Mouse (Mus musculus) heart, postnatal 4 days (tissue): ENCODE measurements around the gene Exoc3l2. TPM values are rescaled to one million over a fixed set of nuclear protein-coding genes. Genes with fewer than 3 reads are reported as not detected.

Source experiments
- DNase-seq: peaks from one replicate; pipeline ENCODE4 v3.0.0; 2021
- total RNA-seq, 2 experiments: library from RNA; stranded (reverse); gene quantifications; 2 replicates each; pipeline ENCODE4 v1.2.3; 2021

Exoc3l2 gene
- total RNA-seq, result 1 to 10 TPM in 1 of 2 experiments, under 1 TPM in 1; 0.93 to 1.1 TPM

GRCm38 (mm10) chr7:19462884-19463381 is at the start of gene Exoc3l2:
Gene Exoc3l2 (plus strand): TSS chr7:19463331.
- no peak for DNase-seq

GRCm38 (mm10) chr7:19413525-19413924 is 49.6 kb upstream of the Exoc3l2 start:
- DNase-seq, result no peak

- no peak for DNase-seq
Observed at GRCm38 (mm10) chr7:19416590-19416989, 46.5 kb upstream of the Exoc3l2 start.

- no peak for DNase-seq
Observed at GRCm38 (mm10) chr7:19420121-19420520, 43.0 kb upstream of the Exoc3l2 start.

- peak; percentile 90 for DNase-seq
Observed at GRCm38 (mm10) chr7:19420821-19421636, 42.1 kb upstream of the Exoc3l2 start.

GRCm38 (mm10) chr7:19423083-19423482 is 40.0 kb upstream of the Exoc3l2 start:
- no peak for DNase-seq

- no peak for DNase-seq
Observed at GRCm38 (mm10) chr7:19424051-19424450, 39.1 kb upstream of the Exoc3l2 start.

- DNase-seq, result no peak
Observed at GRCm38 (mm10) chr7:19426349-19426748, 36.8 kb upstream of the Exoc3l2 start.

GRCm38 (mm10) chr7:19426888-19427287 is 36.2 kb upstream of the Exoc3l2 start:
- DNase-seq, result no peak

GRCm38 (mm10) chr7:19427999-19428650 is 35.0 kb upstream of the Exoc3l2 start:
- DNase-seq, result no peak

- no peak for DNase-seq
Observed at GRCm38 (mm10) chr7:19429726-19430125, 33.4 kb upstream of the Exoc3l2 start.

- DNase-seq, result no peak
Observed at GRCm38 (mm10) chr7:19430402-19430801, 32.7 kb upstream of the Exoc3l2 start.

- no peak for DNase-seq
Observed at GRCm38 (mm10) chr7:19432475-19432874, 30.7 kb upstream of the Exoc3l2 start.

GRCm38 (mm10) chr7:19436276-19436675 is 26.9 kb upstream of the Exoc3l2 start:
- DNase-seq, result no peak

GRCm38 (mm10) chr7:19437048-19437447 is 26.1 kb upstream of the Exoc3l2 start:
- DNase-seq, result no peak

GRCm38 (mm10) chr7:19441448-19442091 is 21.6 kb upstream of the Exoc3l2 start:
- no peak for DNase-seq

- DNase-seq, result peak; percentile 94
Observed at GRCm38 (mm10) chr7:19443344-19443743, 19.8 kb upstream of the Exoc3l2 start.

- DNase-seq, result no peak
Observed at GRCm38 (mm10) chr7:19444801-19445200, 18.3 kb upstream of the Exoc3l2 start.

GRCm38 (mm10) chr7:19447689-19448088 is 15.4 kb upstream of the Exoc3l2 start:
- DNase-seq, result no peak

GRCm38 (mm10) chr7:19449165-19449564 is 14.0 kb upstream of the Exoc3l2 start:
- no peak for DNase-seq

- DNase-seq, result no peak
Observed at GRCm38 (mm10) chr7:19455186-19455585, 7.9 kb upstream of the Exoc3l2 start.

GRCm38 (mm10) chr7:19455819-19456495 is 7.2 kb upstream of the Exoc3l2 start:
- no peak for DNase-seq

GRCm38 (mm10) chr7:19456628-19457027 is 6.5 kb upstream of the Exoc3l2 start:
- no peak for DNase-seq
